Mouse (Mus musculus) activated CD4-positive, CD25-positive, alpha-beta regulatory T cell, adult 4 months (primary cell): ENCODE results near the gene 1700007K13Rik. TPM values are rescaled to one million over a fixed set of nuclear protein-coding genes. Genes with fewer than 3 reads are reported as not detected.

ENCODE experiments used
- ATAC-seq: one replicate; pipeline ENCODE4 v1.8.0; 2017
- polyA plus RNA-seq, 2 experiments: library from polyadenylated mRNA; unstranded; fragments of 100-300 nt; shearing (Covaris generic); gene quantifications; one replicate each; pipeline ENCODE4 v1.2.1; 2017

Gene 1700007K13Rik
- polyA plus RNA-seq, 2 experiments from 2014 or later: 0.52 TPM; not detected in 1

GRCm38 (mm10) chr2:28414757-28415137, 51.4 kb downstream of the 1700007K13Rik start:
- ATAC-seq: no peak

GRCm38 (mm10) chr2:28414116-28414756, 51.9 kb downstream of the 1700007K13Rik start:
- ATAC-seq: no peak

- ATAC-seq: no peak
Observed at GRCm38 (mm10) chr2:28412936-28413335, 53.2 kb downstream of the 1700007K13Rik start.

Other genes starting within 250 kb of the 1700007K13Rik start
- under 1 TPM in 1 of 2 experiments, not detected in 1; 0.08 TPM for gene Ppp1r26, start 19.5 kb downstream of the 1700007K13Rik start, polyA plus RNA-seq
- gene Mrps2, start 1.7 kb upstream of the 1700007K13Rik start, polyA plus RNA-seq: 10 to 100 TPM; 15.7 to 17.2 TPM
- gene Gbgt1, start 30.6 kb upstream of the 1700007K13Rik start, polyA plus RNA-seq: not detected
- gene Gm10134, start 39.8 kb upstream of the 1700007K13Rik start, polyA plus RNA-seq: not detected
- 1 to 10 TPM; 7.4 to 8.3 TPM for gene Ralgds, start 46.8 kb upstream of the 1700007K13Rik start, polyA plus RNA-seq
- not detected for gene Cel, start 97.1 kb upstream of the 1700007K13Rik start, polyA plus RNA-seq
- 10 to 100 TPM; 12.5 to 20.3 TPM for gene Gtf3c5, start 117.4 kb upstream of the 1700007K13Rik start, polyA plus RNA-seq
- under 1 TPM; 0.20 to 0.85 TPM for gene Gfi1b, start 155.7 kb upstream of the 1700007K13Rik start, polyA plus RNA-seq
- gene Tsc1, start 174.9 kb upstream of the 1700007K13Rik start, polyA plus RNA-seq: 10 to 100 TPM; 13.9 to 16.2 TPM
- gene Spaca9, start 233.4 kb upstream of the 1700007K13Rik start, polyA plus RNA-seq: 1 to 10 TPM in 1 of 2 experiments, not detected in 1; 1.4 TPM
- not detected for gene Ak8, start 233.8 kb upstream of the 1700007K13Rik start, polyA plus RNA-seq